Mouse (Mus musculus) embryo, embryonic 11 days (tissue): Measurements from ENCODE around the gene Ramac.

Experiments
- DNase-seq: peaks from one replicate; pipeline ENCODE4 v3.0.0-alpha.2; 2015

Ramac gene

DNA sequence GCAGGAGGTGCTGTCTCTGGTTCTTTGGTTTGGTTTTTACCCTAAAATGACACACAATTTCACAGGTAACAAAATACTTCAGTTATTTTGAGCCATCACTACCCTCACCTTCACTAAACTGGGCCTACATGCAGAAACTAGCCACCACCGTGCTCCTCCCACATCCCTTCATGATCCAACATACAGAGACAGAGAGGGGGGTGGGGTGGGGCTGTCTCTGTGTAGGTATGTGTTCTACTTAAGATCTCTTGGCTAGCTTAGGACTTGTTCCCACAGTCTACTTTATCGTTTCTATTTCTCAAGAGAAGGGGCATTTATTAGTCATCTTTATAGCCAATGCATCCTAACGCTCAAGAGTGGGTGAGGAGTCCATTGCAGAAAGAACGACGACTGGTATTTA lies 25.8 kb downstream of the Ramac start:
- DNase-seq: peak; percentile 29

GRCm38 (mm10) chr7:81789095-81789757 lies 26.5 kb downstream of the Ramac start, which contains the start of gene 3110040N11Rik:
Gene 3110040N11Rik (minus strand): TSS chr7:81789478.
- peak; percentile 94 for DNase-seq

GRCm38 (mm10) chr7:81806067-81806466 lies 43.3 kb downstream of the Ramac start:
- DNase-seq: peak; percentile 6
